Mouse (Mus musculus) ES-Bruce4 (cell line): ENCODE data around the gene Tecpr2. TPM values are rescaled to one million over a fixed set of nuclear protein-coding genes. Genes with fewer than 3 reads are reported as not detected.
A peak's percentile ranks its signal among the peaks of the same experiment; 100 is the strongest.

Experiments
- H3K27ac ChIP-seq: 2 replicates; pipeline ENCODE4 v1.5.1; 2012; ENCODE audit warnings: low read length, inconsistent platforms; ENCODE audit not compliant: insufficient read depth
- H3K27me3 ChIP-seq: 2 replicates; pipeline ENCODE4 v1.6.1; 2012; ENCODE audit warnings: mild to moderate bottlenecking, low read length, inconsistent platforms; ENCODE audit not compliant: control insufficient read depth, poor library complexity, insufficient read depth, severe bottlenecking
- H3K36me3 ChIP-seq: 2 replicates; pipeline ENCODE4 v1.6.1; 2012; ENCODE audit warnings: inconsistent platforms, mild to moderate bottlenecking, low read length, moderate library complexity; ENCODE audit not compliant: control insufficient read depth, poor library complexity, insufficient read depth, severe bottlenecking
- H3K4me1 ChIP-seq: one replicate; pipeline ENCODE4 v1.8.1; 2011; ENCODE audit warnings: low read length; ENCODE audit not compliant: control insufficient read depth, insufficient read depth
- H3K4me3 ChIP-seq: 2 replicates; pipeline ENCODE4 v1.5.1; 2011; ENCODE audit warnings: low read depth, mild to moderate bottlenecking, low read length
- H3K9ac ChIP-seq: 2 replicates; pipeline ENCODE4 v1.6.1; 2012; ENCODE audit warnings: low read depth, mild to moderate bottlenecking, inconsistent platforms; ENCODE audit not compliant: poor library complexity, severe bottlenecking
- H3K9me3 ChIP-seq: replicated peaks from 2 replicates; pipeline ENCODE4 v1.6.1; 2012; ENCODE audit warnings: mild to moderate bottlenecking, low read length, inconsistent platforms; ENCODE audit not compliant: control insufficient read depth, poor library complexity, insufficient read depth, severe bottlenecking
- CTCF ChIP-seq: IDR thresholded peaks from one replicate; pipeline ENCODE4 v1.8.1; 2011; ENCODE audit warnings: low read depth, low read length
- EP300 ChIP-seq: IDR thresholded peaks from 2 replicates; pipeline ENCODE4 v1.6.1; 2011; ENCODE audit warnings: low read depth, low read length; ENCODE audit not compliant: insufficient read depth
- POLR2A ChIP-seq: IDR thresholded peaks from one replicate; pipeline ENCODE4 v1.8.1; 2011; ENCODE audit warnings: low read length; ENCODE audit not compliant: insufficient read depth
- polyA plus RNA-seq: library from polyadenylated mRNA; stranded (reverse); fragments of >200 nt; gene quantifications from 2 replicates; pipeline ENCODE4 v1.2.4, GENCODE M21; 2011; ENCODE audit warnings: low read depth; ENCODE audit not compliant: missing spikeins, insufficient read depth, insufficient read length

The Tecpr2 gene
- polyA plus RNA-seq, 1 experiment = 7.3 TPM

GRCm38 (mm10) chr12:110953443-110953842 lies 64.4 kb downstream of the Tecpr2 start:
- no peaks in the 10 kb centered on the region; the same call in 1 of the 2 replicates for H3K36me3 ChIP-seq
- TF ChIP-seq POLR2A = no peak
- no peak overlapping the region for H3K4me3 ChIP-seq
- no peak overlapping the region for H3K27ac ChIP-seq
- no peaks in the 10 kb centered on the region for H3K27me3 ChIP-seq
- H3K4me1 ChIP-seq = no peaks in the 10 kb centered on the region
- H3K9ac ChIP-seq = no peak overlapping the region
- H3K9me3 ChIP-seq = no peaks in the 10 kb centered on the region

- no peaks in the 10 kb centered on the region for H3K27me3 ChIP-seq
- H3K9me3 ChIP-seq = no peaks in the 10 kb centered on the region
- H3K27ac ChIP-seq = no peak overlapping the region
- no peak overlapping the region for H3K4me3 ChIP-seq
- no peak for TF ChIP-seq EP300
- no peak for TF ChIP-seq POLR2A
- no peak for TF ChIP-seq CTCF
- H3K36me3 ChIP-seq = no peaks in the 10 kb centered on the region; the same call in 1 of the 2 replicates
- no peaks in the 10 kb centered on the region for H3K4me1 ChIP-seq
- no peak overlapping the region for H3K9ac ChIP-seq
Measured at GRCm38 (mm10) chr12:110953900-110954299, 64.8 kb downstream of the Tecpr2 start.

DNA sequence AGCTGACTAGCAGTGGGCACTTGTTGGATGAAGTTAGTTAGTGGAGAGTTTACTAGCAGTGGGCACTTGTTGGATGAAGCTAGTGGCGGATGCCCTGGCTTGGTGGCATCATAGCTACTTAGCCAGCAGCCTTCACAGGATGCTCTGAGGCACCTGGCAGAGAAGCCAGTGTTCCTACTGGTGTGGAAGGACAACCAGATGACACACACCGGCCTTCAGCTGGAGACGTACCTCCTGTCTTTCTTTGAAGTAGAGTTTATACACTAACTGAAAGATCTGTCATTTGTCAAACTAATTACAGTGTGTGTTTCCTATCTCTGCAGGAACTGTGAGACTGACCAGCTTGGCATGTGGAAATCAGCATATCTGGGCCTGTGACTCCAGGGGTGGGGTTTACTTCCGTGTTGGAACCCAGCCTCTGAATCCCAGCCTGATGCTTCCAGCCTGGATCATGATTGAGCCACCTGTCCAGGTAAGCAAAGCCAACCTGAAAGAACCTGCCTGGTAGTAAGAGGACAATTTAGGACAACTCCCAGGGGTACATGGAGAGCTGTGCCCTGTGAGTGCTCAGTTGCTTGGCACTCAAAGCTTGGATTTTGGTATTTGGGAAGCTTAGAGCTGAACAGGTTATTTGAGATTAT lies 65.4 kb downstream of the Tecpr2 start:
- H3K4me3 ChIP-seq = no peak overlapping the region
- no peak overlapping the region for H3K9ac ChIP-seq
- no peaks in the 10 kb centered on the region; the same call in 1 of the 2 replicates for H3K36me3 ChIP-seq
- no peak overlapping the region for H3K27ac ChIP-seq
- H3K9me3 ChIP-seq = no peaks in the 10 kb centered on the region
- no peaks in the 10 kb centered on the region for H3K4me1 ChIP-seq
- no peak for TF ChIP-seq CTCF
- TF ChIP-seq POLR2A = no peak
- TF ChIP-seq EP300 = no peak
- H3K27me3 ChIP-seq = no peaks in the 10 kb centered on the region

GRCm38 (mm10) chr12:110961973-110962372 lies 72.9 kb downstream of the Tecpr2 start:
- H3K9ac ChIP-seq = no peak overlapping the region
- H3K4me1 ChIP-seq = peaks cover 4% of the 10 kb centered on the region
- H3K27ac ChIP-seq = no peak overlapping the region
- H3K9me3 ChIP-seq = no peaks in the 10 kb centered on the region
- H3K36me3 ChIP-seq = no peaks in the 10 kb centered on the region
- no peak overlapping the region for H3K4me3 ChIP-seq
- TF ChIP-seq EP300 = no peak
- TF ChIP-seq CTCF = no peak
- TF ChIP-seq POLR2A = no peak
- no peaks in the 10 kb centered on the region for H3K27me3 ChIP-seq

GRCm38 (mm10) chr12:110965500-110965899 lies 76.4 kb downstream of the Tecpr2 start:
- Histone ChIP-seq H3K36me3 (no peaks in the 10 kb centered on the region), H3K27ac (peak overlapping the region; percentile 46), H3K4me1 (peaks cover 4% of the 10 kb centered on the region), H3K27me3 (no peaks in the 10 kb centered on the region), H3K9ac (no peak overlapping the region), H3K4me3 (no peak overlapping the region), H3K9me3 (no peaks in the 10 kb centered on the region)
- TF ChIP-seq CTCF = no peak
- no peak for TF ChIP-seq POLR2A
- no peak for TF ChIP-seq EP300

- peak overlapping the region; percentile 46 for H3K27ac ChIP-seq
Measured at GRCm38 (mm10) chr12:110966079-110966478, 77.0 kb downstream of the Tecpr2 start.

More at GRCm38 (mm10) chr12:110966079-110966478, 77.0 kb downstream of the Tecpr2 start:
- H3K4me1 ChIP-seq = peaks cover 4% of the 10 kb centered on the region
- no peak overlapping the region for H3K4me3 ChIP-seq
- TF ChIP-seq EP300 (0 out of 2 replicates have a peak, but pooled peaks have one; percentile 34), POLR2A (no peak)
- no peak overlapping the region for H3K9ac ChIP-seq
- H3K9me3 ChIP-seq = no peaks in the 10 kb centered on the region
- no peaks in the 10 kb centered on the region for H3K36me3 ChIP-seq
- no peaks in the 10 kb centered on the region for H3K27me3 ChIP-seq
